Mouse (Mus musculus) erythroblast, embryonic 14.5 days (primary cell): ENCODE results near the gene Hsd17b1. TPM values are rescaled to one million over a fixed set of nuclear protein-coding genes. Genes with fewer than 3 reads are reported as not detected.

Experiments used
- H3K27me3 ChIP-seq: 2 replicates; pipeline ENCODE4 v1.6.1; 2012; ENCODE audit warnings: inconsistent platforms; ENCODE audit not compliant: control insufficient read depth
- H3K36me3 ChIP-seq: 2 replicates; pipeline ENCODE4 v1.6.1; 2012; ENCODE audit warnings: mild to moderate bottlenecking, inconsistent platforms; ENCODE audit not compliant: control insufficient read depth
- H3K4me1 ChIP-seq: 2 replicates; pipeline ENCODE4 v1.6.1; 2012; ENCODE audit warnings: inconsistent platforms; ENCODE audit not compliant: control insufficient read depth
- H3K4me3 ChIP-seq: replicated peaks from 2 replicates; pipeline ENCODE3; 2012; ENCODE audit warnings: moderate library complexity, mild to moderate bottlenecking, inconsistent platforms
- H3K9me3 ChIP-seq: 2 replicates; pipeline ENCODE4 v1.6.1; 2012; ENCODE audit warnings: low read length, inconsistent platforms, mixed read lengths; ENCODE audit not compliant: control insufficient read depth
- GATA1 ChIP-seq: IDR thresholded peaks from 2 replicates; pipeline ENCODE4 v1.6.1; 2012; ENCODE audit warnings: low read length, inconsistent platforms, mixed read lengths
- TAL1 ChIP-seq: IDR thresholded peaks from 3 replicates; pipeline ENCODE4 v1.6.1; 2012; ENCODE audit warnings: low read length, inconsistent platforms, mixed read lengths
- polyA plus RNA-seq: library from polyadenylated mRNA; stranded (reverse); fragments of >175 nt; gene quantifications from 2 replicates; pipeline ENCODE4 v1.2.3, GENCODE M21; 2012

Hsd17b1 gene
- polyA plus RNA-seq, 1 experiment = 0.04 TPM

DNA sequence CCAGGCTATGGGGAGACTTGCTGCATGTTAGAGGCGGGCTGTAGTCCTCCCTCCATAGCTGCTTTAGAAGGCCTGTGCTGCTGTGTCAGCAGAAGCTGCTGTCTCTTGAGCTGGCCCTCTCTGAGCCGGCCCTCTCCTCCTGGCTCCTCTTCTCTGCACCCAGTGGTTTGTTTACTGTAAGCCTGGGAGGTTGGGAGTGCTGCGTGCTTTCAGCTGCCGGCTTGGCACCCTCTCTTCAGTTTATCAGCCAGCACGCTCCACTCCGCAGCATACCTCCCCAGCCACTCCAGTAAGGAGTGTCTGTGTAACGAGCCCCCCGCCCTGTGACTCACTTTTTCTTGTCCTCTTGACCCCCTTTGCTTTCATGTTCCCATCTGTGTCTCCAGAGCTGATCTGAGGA, 21.3 kb upstream of the Hsd17b1 start:
- no peaks in the 10 kb centered on the region for H3K27me3 ChIP-seq
- no peak for TF ChIP-seq GATA1
- TF ChIP-seq TAL1 = no peak
- peaks cover 34% of the 10 kb centered on the region for H3K4me1 ChIP-seq
- peaks cover 12% of the 10 kb centered on the region for H3K9me3 ChIP-seq
- peaks cover 99% of the 10 kb centered on the region for H3K36me3 ChIP-seq
- no peak overlapping the region for H3K4me3 ChIP-seq

DNA sequence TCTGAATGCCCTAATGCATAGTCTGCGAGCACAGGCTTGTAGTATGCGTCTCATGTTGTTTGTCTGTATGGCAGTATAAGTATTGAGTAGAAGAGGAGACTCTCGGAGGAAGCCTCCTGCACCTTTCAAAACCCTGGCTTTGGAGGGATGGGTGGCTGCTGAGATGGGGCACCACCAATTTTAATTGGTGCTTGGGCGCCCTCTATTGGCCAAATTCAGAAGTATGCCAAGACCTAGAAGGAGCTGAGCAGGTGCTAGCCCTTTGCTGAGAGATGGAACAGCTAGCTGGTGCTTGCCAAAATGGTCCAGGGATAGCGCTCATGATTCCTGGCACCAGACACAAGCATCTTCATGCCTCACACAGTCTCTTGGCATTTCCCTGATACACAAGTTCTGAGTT, 20.4 kb upstream of the Hsd17b1 start:
- Histone ChIP-seq H3K4me1 (peaks cover 42% of the 10 kb centered on the region), H3K27me3 (no peaks in the 10 kb centered on the region), H3K4me3 (no peak overlapping the region), H3K36me3 (peaks cover 99% of the 10 kb centered on the region), H3K9me3 (peaks cover 11% of the 10 kb centered on the region)
- TF ChIP-seq TAL1 = no peak
- TF ChIP-seq GATA1 = no peak

DNA sequence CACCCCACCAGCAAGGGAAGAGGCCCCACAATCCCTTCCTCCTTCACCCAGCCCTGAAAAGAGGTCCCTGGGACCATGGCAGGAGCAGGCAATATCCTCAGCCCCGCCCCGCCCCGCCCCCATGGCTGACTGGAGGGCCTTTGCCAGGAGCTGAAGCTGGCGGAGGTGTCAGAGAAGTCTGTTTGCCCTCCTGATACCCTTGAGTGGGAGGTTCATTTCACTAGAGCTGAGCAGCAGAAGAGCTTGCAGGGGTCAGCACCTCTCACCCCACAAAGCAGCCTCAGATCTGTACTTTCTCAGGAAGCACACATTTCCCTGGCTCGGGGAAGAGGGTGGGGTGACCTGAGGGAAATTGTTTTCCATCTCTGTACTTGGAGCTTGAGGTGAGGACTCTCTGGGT, 19.5 kb upstream of the Hsd17b1 start:
- H3K4me3 ChIP-seq = no peak overlapping the region
- H3K27me3 ChIP-seq = no peaks in the 10 kb centered on the region
- peaks cover 51% of the 10 kb centered on the region for H3K4me1 ChIP-seq
- TF ChIP-seq GATA1 (no peak), TAL1 (no peak)
- H3K36me3 ChIP-seq = peaks cover 99% of the 10 kb centered on the region
- peaks cover 3% of the 10 kb centered on the region for H3K9me3 ChIP-seq

DNA sequence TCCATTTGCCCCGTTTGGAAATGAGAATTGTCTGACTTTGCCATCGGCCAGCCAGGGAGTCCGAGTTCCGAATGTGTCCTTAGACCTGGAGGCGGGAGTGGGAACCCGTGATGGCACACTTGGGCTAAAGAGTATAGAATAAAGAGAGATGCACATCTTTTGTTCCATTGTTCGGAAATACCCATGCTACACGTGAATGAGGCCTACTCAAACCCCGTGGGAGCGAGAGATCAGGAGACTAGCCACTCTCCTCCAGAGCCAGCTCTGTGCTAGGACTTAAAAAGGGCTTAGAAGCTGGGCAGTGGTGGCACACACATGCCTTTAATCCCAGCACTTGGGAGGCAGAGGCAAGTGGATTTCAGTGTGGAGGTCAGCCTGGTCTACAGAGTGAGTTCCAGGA, 18.7 kb upstream of the Hsd17b1 start:
- peaks cover 58% of the 10 kb centered on the region for H3K4me1 ChIP-seq
- TF ChIP-seq GATA1 (no peak), TAL1 (no peak)
- no peaks in the 10 kb centered on the region for H3K27me3 ChIP-seq
- H3K9me3 ChIP-seq = no peaks in the 10 kb centered on the region
- no peak overlapping the region for H3K4me3 ChIP-seq
- peaks cover 99% of the 10 kb centered on the region for H3K36me3 ChIP-seq

DNA sequence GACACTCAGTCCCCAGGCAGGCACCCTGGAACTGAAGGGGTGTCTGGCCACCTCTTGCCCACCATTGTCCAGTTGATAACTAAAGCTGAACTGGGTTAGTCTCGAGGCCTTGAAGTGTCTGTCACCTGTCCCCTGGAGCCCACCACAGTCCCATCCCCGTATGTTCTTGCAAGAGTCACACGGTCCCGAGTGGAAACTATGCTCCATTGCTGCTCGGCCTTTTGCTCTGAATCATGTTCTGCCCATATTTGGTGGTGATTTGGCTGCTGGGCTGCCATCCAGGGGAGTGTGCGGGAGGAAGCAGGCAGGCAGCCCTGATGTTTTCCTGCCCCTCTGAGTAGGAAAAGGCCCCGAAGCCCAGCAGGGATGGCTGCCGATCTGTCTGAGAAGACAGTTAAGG, 18.1 kb upstream of the Hsd17b1 start:
- Histone ChIP-seq H3K4me3 (no peak overlapping the region), H3K36me3 (peaks cover 99% of the 10 kb centered on the region), H3K9me3 (no peaks in the 10 kb centered on the region), H3K27me3 (no peaks in the 10 kb centered on the region), H3K4me1 (peaks cover 62% of the 10 kb centered on the region)
- no peak for TF ChIP-seq GATA1
- TF ChIP-seq TAL1 = no peak

DNA sequence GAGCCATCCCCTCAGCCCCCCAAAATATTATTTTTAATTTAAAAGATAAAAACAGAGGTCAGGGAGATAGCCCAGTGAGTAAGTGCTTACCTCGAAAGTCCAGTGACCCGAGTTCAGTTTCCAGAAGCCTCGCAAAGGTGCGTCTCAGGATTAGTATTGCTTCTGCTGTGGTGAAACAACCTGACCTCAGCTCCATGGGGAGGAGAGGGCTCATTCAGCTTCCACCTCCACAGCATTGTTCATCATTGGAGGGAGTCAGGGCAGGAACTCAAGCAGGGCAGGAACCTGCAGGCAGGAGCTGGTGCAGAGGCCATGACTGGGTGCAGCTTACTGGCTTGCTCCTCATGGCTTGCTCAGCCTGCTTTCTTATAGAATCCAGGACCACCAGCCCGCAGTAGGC, 17.2 kb upstream of the Hsd17b1 start:
- H3K9me3 ChIP-seq = no peaks in the 10 kb centered on the region
- peaks cover 99% of the 10 kb centered on the region for H3K36me3 ChIP-seq
- peaks cover 68% of the 10 kb centered on the region for H3K4me1 ChIP-seq
- no peaks in the 10 kb centered on the region for H3K27me3 ChIP-seq
- TF ChIP-seq GATA1 (no peak), TAL1 (no peak)
- no peak overlapping the region for H3K4me3 ChIP-seq

DNA sequence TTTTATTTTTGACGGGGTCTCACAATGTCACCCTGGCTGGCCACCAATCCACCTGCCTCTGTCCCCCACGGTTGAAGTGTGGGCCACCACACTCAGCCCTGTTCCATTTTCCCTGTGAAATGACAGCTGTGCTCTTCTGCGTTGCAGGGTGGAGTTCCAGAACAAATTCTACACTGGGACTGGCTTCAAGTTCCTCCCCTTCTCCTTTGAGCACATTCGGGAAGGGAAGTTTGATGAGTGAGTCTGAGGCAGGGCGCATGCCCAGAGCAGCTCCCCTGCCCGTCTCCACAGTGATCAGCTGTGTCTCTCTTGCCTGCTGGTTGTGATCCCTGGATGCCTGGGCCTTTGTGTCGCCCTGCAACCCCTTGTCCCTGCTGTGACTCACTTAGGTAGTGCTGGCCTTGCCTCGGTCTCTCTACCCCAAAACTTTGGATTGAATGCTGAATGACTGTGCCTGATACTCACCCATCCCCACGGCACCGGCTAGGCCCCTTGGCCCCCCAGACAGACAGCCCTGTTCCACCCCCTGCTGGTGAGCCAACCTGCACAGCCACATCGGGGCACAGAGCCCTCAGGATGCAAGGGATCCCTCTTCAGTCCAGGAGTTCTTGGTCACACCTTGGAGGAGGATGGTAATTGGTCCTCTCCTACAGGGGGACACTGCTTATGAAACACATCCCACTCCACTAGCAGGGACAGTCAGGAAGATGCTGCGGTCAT, 15.9 kb upstream of the Hsd17b1 start:
- Histone ChIP-seq H3K4me3 (no peak overlapping the region), H3K36me3 (peaks cover 90% of the 10 kb centered on the region), H3K4me1 (peaks cover 79% of the 10 kb centered on the region)

DNA sequence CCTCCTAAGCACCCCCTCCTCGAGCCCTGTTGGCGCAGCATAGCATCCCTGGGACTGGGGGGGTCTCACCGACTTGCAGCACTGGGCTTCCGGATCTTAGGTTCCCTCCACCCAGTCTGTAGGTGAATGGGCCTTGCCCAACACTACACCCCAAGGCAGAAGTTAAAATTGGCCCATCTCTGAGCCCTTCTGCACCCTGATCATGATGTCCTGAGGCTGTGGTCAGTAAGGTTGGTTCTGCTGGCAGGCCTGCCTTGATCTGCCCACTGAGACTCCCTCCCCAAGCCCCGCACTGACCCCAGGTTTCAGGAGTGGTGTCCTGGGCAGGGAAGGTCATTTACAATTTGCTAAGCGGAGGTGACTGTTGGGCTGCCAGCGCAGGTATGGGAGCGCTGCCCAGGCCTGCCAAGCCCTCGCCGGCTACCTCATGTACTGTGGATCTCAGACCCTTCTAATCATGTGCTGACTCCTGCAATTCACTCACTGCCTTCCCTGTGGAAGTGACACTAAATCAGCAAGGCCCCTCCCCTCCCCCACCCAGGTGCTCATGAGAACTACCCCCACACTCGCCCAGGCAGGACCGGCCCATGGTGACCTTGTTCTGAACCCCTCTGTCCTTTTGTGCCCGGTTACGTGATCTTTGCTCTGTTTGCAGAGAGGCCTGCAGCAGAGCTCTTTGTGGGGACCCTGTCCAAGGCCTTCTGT, 15.1 kb upstream of the Hsd17b1 start:
- Histone ChIP-seq H3K4me3 (peak overlapping the region; percentile 43), H3K36me3 (peaks cover 82% of the 10 kb centered on the region), H3K4me1 (peaks cover 73% of the 10 kb centered on the region), H3K9me3 (no peaks in the 10 kb centered on the region), H3K27me3 (peaks cover 6% of the 10 kb centered on the region)
- TF ChIP-seq TAL1 = no peak
- TF ChIP-seq GATA1 = no peak

More for the DNA sequence above, 15.9 kb upstream of the Hsd17b1 start:
- TF ChIP-seq TAL1 = no peak
- TF ChIP-seq GATA1 = no peak
- Histone ChIP-seq H3K27me3 (no peaks in the 10 kb centered on the region), H3K9me3 (no peaks in the 10 kb centered on the region)

DNA sequence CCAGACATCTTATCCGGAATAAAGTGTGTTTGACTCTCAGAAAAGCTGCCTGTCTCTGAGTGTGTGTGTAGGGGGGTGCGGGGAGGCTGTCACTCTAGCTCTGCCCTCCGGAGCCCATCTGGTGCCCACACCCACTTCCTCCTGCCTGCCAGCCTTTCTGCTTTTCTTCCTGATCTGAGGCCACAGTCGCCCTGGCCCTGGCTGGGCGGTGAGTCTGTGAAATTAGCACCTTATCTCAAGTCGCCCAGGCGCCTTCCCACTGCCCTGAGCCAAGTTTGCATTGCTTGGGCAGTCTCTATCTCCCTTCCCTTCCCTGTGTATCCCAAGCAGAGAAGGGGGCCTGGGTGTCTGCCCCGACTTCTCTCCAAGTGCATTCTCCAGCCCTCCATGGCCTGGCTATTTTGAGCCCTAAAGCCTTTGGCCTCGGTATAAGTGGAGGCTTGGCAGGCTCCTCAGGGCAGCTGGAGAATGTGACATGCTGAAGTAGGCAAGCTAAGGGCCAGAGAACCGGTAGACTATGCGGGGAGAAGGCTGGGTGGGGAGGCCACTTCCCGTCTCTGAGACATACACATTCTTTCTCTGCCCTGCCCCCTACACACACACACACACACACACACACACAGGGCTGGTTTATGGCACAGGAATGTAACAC, 14.4 kb upstream of the Hsd17b1 start:
- Histone ChIP-seq H3K4me3 (peak overlapping the region; percentile 43), H3K4me1 (peaks cover 66% of the 10 kb centered on the region), H3K9me3 (no peaks in the 10 kb centered on the region), H3K36me3 (peaks cover 76% of the 10 kb centered on the region), H3K27me3 (peaks cover 13% of the 10 kb centered on the region)
- TF ChIP-seq GATA1 (peak; percentile 81), TAL1 (peak; percentile 93)
